Mouse (Mus musculus): ENCODE measurements around the gene Mgat4a. TPM values are rescaled to one million over a fixed set of nuclear protein-coding genes. Genes with fewer than 3 reads are reported as not detected.

The Mgat4a gene
- polyA plus RNA-seq (2012; rRNA removed), result 16.3 and 16.8 TPM in 2 replicates

- H3K27me3 ChIP-seq (ENCODE audit: control insufficient read depth, insufficient read depth, low read length), result no peaks in the 10 kb centered on the region
- H3K27ac ChIP-seq (ENCODE audit: insufficient read depth, low read length), result peak within 1 kb of the TSS; percentile 86
- H3K4me3 ChIP-seq (replicated peaks; ENCODE audit: insufficient read depth, low read depth, low read length), result peak within 1 kb of the TSS; percentile 77
- under 1% methylated on average over 70 of the region's 72 CpGs for WGBS
- H3K4me1 ChIP-seq (ENCODE audit: control insufficient read depth, insufficient read depth, low read length), result no peaks in the 10 kb centered on the region
- peak; percentile 94 for TF ChIP-seq POLR2A (IDR thresholded peaks at IDR 0.05; ENCODE audit: borderline replicate concordance, insufficient read depth, low read length)
- 0 out of 2 replicates have a peak, but pooled peaks have one; percentile 5 for TF ChIP-seq CTCF (IDR thresholded peaks at IDR 0.05; ENCODE audit: borderline replicate concordance, insufficient read depth, low read depth, low read length)
- DNase-seq, result peak; percentile 93 to 96
These were observed at the start of gene Mgat4a for GRCm38 (mm10) chr1:37540810-37541658. TSS of gene Mgat4a (minus strand) at chr1:37541016.

GRCm38 (mm10) chr1:37585809-37586480 is 45.1 kb upstream of the Mgat4a start:
- no peak overlapping the region for H3K4me3 ChIP-seq (replicated peaks; ENCODE audit: insufficient read depth, low read depth, low read length)
- 0 out of 2 replicates have a peak overlapping the region, but pooled peaks have one; percentile 0 for H3K27ac ChIP-seq (ENCODE audit: insufficient read depth, low read length)
- WGBS, result 28% methylated on average over 13 of the region's 13 CpGs
- H3K27me3 ChIP-seq (ENCODE audit: control insufficient read depth, insufficient read depth, low read length), result no peaks in the 10 kb centered on the region
- TF ChIP-seq POLR2A (IDR thresholded peaks at IDR 0.05; ENCODE audit: borderline replicate concordance, insufficient read depth, low read length) (no peak), CTCF (IDR thresholded peaks at IDR 0.05; ENCODE audit: borderline replicate concordance, insufficient read depth, low read depth, low read length) (no peak)
- DNase-seq, result peak; percentile 76 to 81
- H3K4me1 ChIP-seq (ENCODE audit: control insufficient read depth, insufficient read depth, low read length), result peaks cover 6% of the 10 kb centered on the region

GRCm38 (mm10) chr1:37583795-37584464 is 43.1 kb upstream of the Mgat4a start:
- DNase-seq, result no peak
- Histone ChIP-seq H3K4me1 (ENCODE audit: control insufficient read depth, insufficient read depth, low read length) (peaks cover 6% of the 10 kb centered on the region), H3K27ac (ENCODE audit: insufficient read depth, low read length) (no peak overlapping the region), H3K27me3 (ENCODE audit: control insufficient read depth, insufficient read depth, low read length) (no peaks in the 10 kb centered on the region), H3K4me3 (replicated peaks; ENCODE audit: insufficient read depth, low read depth, low read length) (no peak overlapping the region)
- 25% methylated on average over 9 of the region's 9 CpGs for WGBS
- TF ChIP-seq POLR2A (IDR thresholded peaks at IDR 0.05; ENCODE audit: borderline replicate concordance, insufficient read depth, low read length) (no peak), CTCF (IDR thresholded peaks at IDR 0.05; ENCODE audit: borderline replicate concordance, insufficient read depth, low read depth, low read length) (no peak)

GRCm38 (mm10) chr1:37583167-37583566 is 42.4 kb upstream of the Mgat4a start:
- H3K4me1 ChIP-seq (ENCODE audit: control insufficient read depth, insufficient read depth, low read length), result peaks cover 6% of the 10 kb centered on the region
- 94% methylated on average over 8 of the region's 8 CpGs for WGBS
- no peak for DNase-seq
- H3K4me3 ChIP-seq (replicated peaks; ENCODE audit: insufficient read depth, low read depth, low read length), result no peak overlapping the region
- TF ChIP-seq CTCF (IDR thresholded peaks at IDR 0.05; ENCODE audit: borderline replicate concordance, insufficient read depth, low read depth, low read length), result no peak
- TF ChIP-seq POLR2A (IDR thresholded peaks at IDR 0.05; ENCODE audit: borderline replicate concordance, insufficient read depth, low read length), result no peak
- no peaks in the 10 kb centered on the region for H3K27me3 ChIP-seq (ENCODE audit: control insufficient read depth, insufficient read depth, low read length)
- H3K27ac ChIP-seq (ENCODE audit: insufficient read depth, low read length), result no peak overlapping the region

- WGBS, result 93% methylated on average over 13 of the region's 13 CpGs
- H3K4me3 ChIP-seq (replicated peaks; ENCODE audit: insufficient read depth, low read depth, low read length), result no peak overlapping the region
- no peak overlapping the region for H3K27ac ChIP-seq (ENCODE audit: insufficient read depth, low read length)
- no peaks in the 10 kb centered on the region for H3K4me1 ChIP-seq (ENCODE audit: control insufficient read depth, insufficient read depth, low read length)
- H3K27me3 ChIP-seq (ENCODE audit: control insufficient read depth, insufficient read depth, low read length), result no peaks in the 10 kb centered on the region
- no peak for DNase-seq
- TF ChIP-seq CTCF (IDR thresholded peaks at IDR 0.05; ENCODE audit: borderline replicate concordance, insufficient read depth, low read depth, low read length) (no peak), POLR2A (IDR thresholded peaks at IDR 0.05; ENCODE audit: borderline replicate concordance, insufficient read depth, low read length) (no peak)
These were observed 38.9 kb upstream of the Mgat4a start for GRCm38 (mm10) chr1:37579686-37580085.

- no peaks in the 10 kb centered on the region for H3K27me3 ChIP-seq (ENCODE audit: control insufficient read depth, insufficient read depth, low read length)
- WGBS, result 13% methylated on average over 10 of the region's 10 CpGs
These were observed 31.9 kb upstream of the Mgat4a start for GRCm38 (mm10) chr1:37572528-37573272.

GRCm38 (mm10) chr1:37568379-37568778 is 27.6 kb upstream of the Mgat4a start:
- WGBS, result 95% methylated on average over 1 of the region's 1 CpGs
- peaks cover 5% of the 10 kb centered on the region for H3K4me1 ChIP-seq (ENCODE audit: control insufficient read depth, insufficient read depth, low read length)
- no peak for TF ChIP-seq CTCF (IDR thresholded peaks at IDR 0.05; ENCODE audit: borderline replicate concordance, insufficient read depth, low read depth, low read length)
- TF ChIP-seq POLR2A (IDR thresholded peaks at IDR 0.05; ENCODE audit: borderline replicate concordance, insufficient read depth, low read length), result no peak

More at GRCm38 (mm10) chr1:37572528-37573272, 31.9 kb upstream of the Mgat4a start:
- H3K4me1 ChIP-seq (ENCODE audit: control insufficient read depth, insufficient read depth, low read length), result peaks cover 5% of the 10 kb centered on the region
- TF ChIP-seq POLR2A (IDR thresholded peaks at IDR 0.05; ENCODE audit: borderline replicate concordance, insufficient read depth, low read length), result no peak
- no peak for TF ChIP-seq CTCF (IDR thresholded peaks at IDR 0.05; ENCODE audit: borderline replicate concordance, insufficient read depth, low read depth, low read length)
- H3K4me3 ChIP-seq (replicated peaks; ENCODE audit: insufficient read depth, low read depth, low read length), result no peak overlapping the region
- DNase-seq, result peak; percentile 35 to 65
- no peak overlapping the region for H3K27ac ChIP-seq (ENCODE audit: insufficient read depth, low read length)

More at GRCm38 (mm10) chr1:37568379-37568778, 27.6 kb upstream of the Mgat4a start:
- H3K27me3 ChIP-seq (ENCODE audit: control insufficient read depth, insufficient read depth, low read length), result no peaks in the 10 kb centered on the region
- no peak overlapping the region for H3K27ac ChIP-seq (ENCODE audit: insufficient read depth, low read length)
- H3K4me3 ChIP-seq (replicated peaks; ENCODE audit: insufficient read depth, low read depth, low read length), result no peak overlapping the region
- no peak for DNase-seq

Data from cerebellum, adult 2 months (tissue).